Mouse (Mus musculus) ES-E14 (cell line): ENCODE results near the gene Fbxl8. TPM values are rescaled to one million over a fixed set of nuclear protein-coding genes. Genes with fewer than 3 reads are reported as not detected.
"Not testable (repeated sequence)": the region's sequence is repeated elsewhere in the genome, so short reads cannot be mapped to it uniquely, and the experiment has no call there.

Source experiments
- DNase-seq: peaks from one replicate; pipeline ENCODE4 v3.0.0-alpha.2; 2013; ENCODE audit warnings: low read depth, low spot score
- H3K27ac ChIP-seq: 2 replicates; pipeline ENCODE4 v1.5.1; 2012; ENCODE audit warnings: low read depth, mild to moderate bottlenecking, low read length, moderate library complexity, mixed read lengths; ENCODE audit not compliant: poor library complexity, insufficient read depth, severe bottlenecking
- H3K36me3 ChIP-seq: 2 replicates; pipeline ENCODE4 v1.6.1; 2012; ENCODE audit warnings: mild to moderate bottlenecking, low read length, moderate library complexity, mixed read lengths; ENCODE audit not compliant: control insufficient read depth, poor library complexity, insufficient read depth, severe bottlenecking
- H3K4me1 ChIP-seq, 2 experiments: fragments of 150-350 bp in 1 of 2; sonication (generic) in 1 of 2; 2 replicates each; pipeline ENCODE4 v1.6.1; 2012; ENCODE audit warnings: low read length in 2 of 2, mild to moderate bottlenecking in 1 of 2, mixed read lengths in 1 of 2; ENCODE audit not compliant: control insufficient read depth in 2 of 2, insufficient read depth in 2 of 2, poor library complexity in 1 of 2
- H3K4me3 ChIP-seq, 2 experiments: fragments of 150-350 bp in 1 of 2; sonication (generic) in 1 of 2; 2 replicates each; pipeline ENCODE4 v1.5.1; 2012; ENCODE audit warnings: low read length in 2 of 2, low read depth in 1 of 2, mild to moderate bottlenecking in 1 of 2, mixed read lengths in 1 of 2; ENCODE audit not compliant: insufficient read depth in 1 of 2, poor library complexity in 1 of 2, severe bottlenecking in 1 of 2
- H3K9ac ChIP-seq: 2 replicates; pipeline ENCODE4 v1.6.1; 2012; ENCODE audit warnings: low read depth, mild to moderate bottlenecking, low read length, mixed read lengths; ENCODE audit not compliant: poor library complexity, insufficient read depth, severe bottlenecking
- H3K9me3 ChIP-seq: fragments of 150-350 bp; sonication (generic); 2 replicates; pipeline ENCODE4 v1.6.1; 2012; ENCODE audit warnings: low read depth, mild to moderate bottlenecking, low read length; ENCODE audit not compliant: control insufficient read depth, insufficient read depth
- CHD2 ChIP-seq: IDR thresholded peaks from 2 replicates; pipeline ENCODE4 v1.6.1; 2014; ENCODE audit warnings: mild to moderate bottlenecking, low read depth, low read length, inconsistent platforms
- HCFC1 ChIP-seq: IDR thresholded peaks from 2 replicates; pipeline ENCODE4 v1.6.1; 2012; ENCODE audit warnings: low read length, inconsistent platforms, borderline replicate concordance; ENCODE audit not compliant: insufficient read depth
- MAFK ChIP-seq: IDR thresholded peaks from 2 replicates; pipeline ENCODE4 v1.6.1; 2014; ENCODE audit warnings: mild to moderate bottlenecking, low read depth, low read length, inconsistent platforms; ENCODE audit not compliant: insufficient read depth
- ZC3H11A ChIP-seq: IDR thresholded peaks from 2 replicates; pipeline ENCODE4 v1.6.1; 2012; ENCODE audit warnings: low read depth, mild to moderate bottlenecking, inconsistent platforms, low read length, borderline replicate concordance
- ZNF384 ChIP-seq: IDR thresholded peaks from 2 replicates; pipeline ENCODE4 v1.6.1; 2012; ENCODE audit warnings: low read depth, low read length, inconsistent platforms
- in situ Hi-C, 2 experiments: fragments of 600-800 bp; cut with MboI; formaldehyde crosslinking; loops; one replicate each; pipeline ENCODE4 v1.15.1; 2025; ENCODE audit warnings: low sequenced_read_pairs in 2 of 2, inconsistent platforms in 1 of 2; ENCODE audit not compliant: unreplicated experiment in 2 of 2
- total RNA-seq: library from RNA; depleted of rRNA; stranded (reverse); fragments of 300-350 nt; gene quantifications from 2 replicates; pipeline ENCODE4 v1.2.3, GENCODE M21; 2012

Gene Fbxl8
- total RNA-seq, 1 experiment = 2.3 TPM

DNA sequence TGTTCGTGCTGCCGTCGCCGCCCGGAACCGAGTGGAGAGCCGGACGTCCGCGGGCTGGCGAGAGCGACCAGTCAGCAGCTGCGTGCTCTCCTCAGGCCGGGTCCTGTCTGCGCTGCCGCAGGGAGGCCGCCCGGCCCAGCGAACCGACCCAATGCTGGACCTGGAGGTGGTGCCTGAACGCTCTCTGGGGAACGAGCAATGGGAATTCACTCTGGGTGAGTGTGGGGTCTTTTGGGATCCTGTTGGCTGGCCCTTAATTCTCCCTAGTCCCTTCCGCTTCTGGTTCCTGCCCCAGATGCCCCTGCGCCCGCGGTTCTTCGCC, 39.2 kb upstream of the Fbxl8 start:
- peak overlapping the region; percentile 88 to 94 for H3K4me3 ChIP-seq
- H3K36me3 ChIP-seq = no peaks in the 10 kb centered on the region
- in situ Hi-C loops = no loop called here
- peaks cover 5 to 6% of the 10 kb centered on the region in 2 experiments for H3K4me1 ChIP-seq
- no peaks in the 10 kb centered on the region for H3K9me3 ChIP-seq
- H3K9ac ChIP-seq = peak overlapping the region; percentile 91
- TF ChIP-seq HCFC1 (peak; percentile 6; the same call in 1 of the 2 replicates), ZC3H11A (no peak), CHD2 (no peak), MAFK (no peak), ZNF384 (no peak)
- peak overlapping the region; percentile 41 for H3K27ac ChIP-seq
- DNase-seq = no peak

- no peak for TF ChIP-seq HCFC1
- TF ChIP-seq CHD2 = no peak
- TF ChIP-seq ZNF384 = no peak
- TF ChIP-seq ZC3H11A = no peak
- no peak for TF ChIP-seq MAFK
- peaks cover 6 to 7% of the 10 kb centered on the region in 2 experiments for H3K4me1 ChIP-seq
- peak overlapping the region; percentile 88 to 94 for H3K4me3 ChIP-seq
- in situ Hi-C loops = no loop called here
- no peak for DNase-seq
- no peak overlapping the region for H3K27ac ChIP-seq
- no peaks in the 10 kb centered on the region for H3K9me3 ChIP-seq
- peak overlapping the region; percentile 91; the same call in 1 of the 2 replicates for H3K9ac ChIP-seq
- no peaks in the 10 kb centered on the region for H3K36me3 ChIP-seq
These were observed 38.5 kb upstream of the Fbxl8 start for GRCm38 (mm10) chr8:105225917-105226316.

GRCm38 (mm10) chr8:105231503-105232320, 32.7 kb upstream of the Fbxl8 start:
- in situ Hi-C loops = no loop called here
- peak overlapping the region; percentile 31 to 36; a peak in 2 of 4 replicates for H3K4me3 ChIP-seq
- H3K9me3 ChIP-seq = no peaks in the 10 kb centered on the region
- peaks cover 14 to 23% of the 10 kb centered on the region in 2 experiments for H3K4me1 ChIP-seq
- TF ChIP-seq ZC3H11A = no peak
- TF ChIP-seq HCFC1 = no peak
- no peak for TF ChIP-seq MAFK
- TF ChIP-seq ZNF384 = peak; percentile 67
- no peak for TF ChIP-seq CHD2
- H3K9ac ChIP-seq = peak overlapping the region; percentile 9; the same call in 1 of the 2 replicates
- H3K36me3 ChIP-seq = peaks cover 10% of the 10 kb centered on the region
- no peak for DNase-seq
- H3K27ac ChIP-seq = peak overlapping the region; percentile 86

DNA sequence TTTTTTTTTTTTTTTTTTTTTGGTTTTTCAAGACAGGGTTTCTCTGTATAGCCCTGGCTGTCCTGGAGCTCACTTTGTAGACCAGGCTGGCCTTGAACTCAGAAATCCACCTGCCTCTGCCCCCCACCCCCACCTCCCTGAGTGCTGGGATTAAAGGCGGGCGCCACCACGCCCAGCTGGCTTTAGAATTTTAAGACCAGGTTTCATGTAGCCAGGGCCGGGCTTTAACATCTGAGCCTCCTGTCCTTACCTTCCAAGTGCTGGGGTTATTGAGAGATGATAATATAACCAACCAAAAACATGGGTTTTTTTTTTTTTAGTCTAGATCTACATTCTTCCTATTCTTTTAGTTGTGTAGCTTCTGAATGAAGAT, 32.1 kb upstream of the Fbxl8 start:
- DNase-seq, H3K9ac ChIP-seq, in situ Hi-C loops, H3K4me3 ChIP-seq, H3K9me3 ChIP-seq, H3K27ac ChIP-seq: not testable (repeated sequence)
- Histone ChIP-seq H3K36me3 (peaks cover 10% of the 10 kb centered on the region), H3K4me1 (peaks cover 14 to 23% of the 10 kb centered on the region in 2 experiments)
